Mouse (Mus musculus) v-Abl transformed pro-B cells (cell line): ENCODE measurements around the gene Tpx2.

Experiments used
- in situ Hi-C, 2 experiments: fragments of 400-800 bp; cut with MboI; formaldehyde crosslinking; loops; one replicate each; pipeline ENCODE4 v1.15.1; 2025; ENCODE audit not compliant: unreplicated experiment in 2 of 2

Tpx2 gene

DNA sequence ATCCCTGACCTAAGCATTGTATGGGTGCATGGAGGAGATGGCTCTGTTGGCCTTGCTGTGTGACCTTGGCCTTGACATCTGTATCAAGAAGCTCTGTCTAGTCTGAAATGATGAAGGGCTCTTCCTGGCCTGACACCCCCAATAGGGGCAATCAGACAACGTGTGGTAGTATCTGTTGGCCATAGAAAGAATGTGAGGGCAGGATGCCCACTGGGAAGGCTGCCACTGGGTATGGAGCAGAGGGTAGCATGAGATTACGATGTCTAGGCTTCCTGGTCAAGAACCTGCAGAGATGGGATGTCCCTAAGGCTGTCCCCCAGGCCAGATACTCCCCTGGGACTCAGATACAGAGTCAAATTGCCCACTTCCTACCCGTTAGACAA is 81.2 kb downstream of the Tpx2 start:
- in situ Hi-C loops = no loop called here

GRCm38 (mm10) chr2:152930276-152930675 is 82.5 kb downstream of the Tpx2 start:
- in situ Hi-C loops = loop anchor here (10.0 kb wide), 2 partner anchors 245 to 315 kb away; partner anchors contain the start of gene Mcts2 (in 1 of the 2)

DNA sequence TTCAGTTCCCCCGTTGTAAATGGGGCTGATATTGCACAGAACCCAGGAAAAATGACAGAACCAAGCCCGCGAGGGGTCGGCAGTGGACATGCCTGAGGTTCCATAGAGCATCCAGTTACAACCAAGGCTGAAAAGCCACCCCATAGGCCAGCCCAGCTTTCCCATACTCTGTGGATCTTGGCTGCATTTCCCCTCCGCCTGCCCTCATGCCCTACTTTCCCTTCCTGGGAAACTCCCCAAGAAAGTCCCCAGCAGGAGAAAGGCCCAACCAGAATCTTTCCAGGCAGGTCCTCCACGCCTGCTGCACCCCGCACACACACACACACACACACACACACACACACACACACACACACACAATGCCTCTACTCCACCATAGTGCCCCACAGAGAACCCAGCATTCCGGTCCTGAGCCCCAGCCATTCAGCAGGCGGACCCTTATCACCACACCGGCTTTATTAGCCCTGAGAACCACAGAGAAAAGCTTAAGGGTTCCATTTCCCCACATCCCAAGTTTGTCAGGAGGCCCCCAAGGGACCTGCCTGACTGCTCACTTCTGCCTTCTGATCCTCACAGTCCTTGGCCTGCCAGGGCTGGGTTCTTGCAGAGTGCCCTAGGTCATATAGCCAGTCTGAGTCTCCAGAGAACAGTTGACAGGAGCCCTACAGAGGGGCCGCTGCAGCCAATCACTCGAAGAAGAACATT is 83.8 kb downstream of the Tpx2 start:
- in situ Hi-C loops = loop anchor here (10.0 kb wide), 2 partner anchors 247 to 317 kb away; partner anchors contain the start of gene Mcts2 (in 1 of the 2)

- in situ Hi-C loops = loop anchor here (10.0 kb wide), 2 partner anchors 248 to 318 kb away; partner anchors contain the start of gene Mcts2 (in 1 of the 2)
Observed at GRCm38 (mm10) chr2:152933048-152933447, 85.3 kb downstream of the Tpx2 start, which contains the start of gene Foxs1. Foxs1 (minus strand) TSS chr2:152933208.

DNA sequence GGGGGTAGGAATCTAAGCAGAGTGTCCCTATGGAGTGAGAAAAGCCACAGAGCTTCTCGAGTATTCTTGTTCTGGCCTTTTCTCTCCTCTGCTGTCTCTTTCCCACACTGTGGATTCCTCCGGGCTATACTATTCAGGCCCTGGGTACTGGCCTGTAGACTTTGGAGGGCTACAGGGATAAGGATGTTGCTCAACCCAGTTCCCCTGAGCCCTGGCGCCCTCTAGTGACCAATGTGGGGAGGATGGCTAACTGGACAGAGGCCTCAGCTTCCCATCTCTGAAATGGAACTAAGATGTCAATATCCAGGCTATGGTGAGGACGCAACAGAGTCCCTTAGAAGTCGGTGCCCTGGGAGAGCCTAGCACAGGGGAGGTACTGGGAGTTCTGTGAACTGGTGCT is 85.8 kb downstream of the Tpx2 start:
- in situ Hi-C loops = loop anchor here (10.0 kb wide), 2 partner anchors 249 to 319 kb away; partner anchors contain the start of gene Mcts2 (in 1 of the 2)

GRCm38 (mm10) chr2:152939846-152940245 is 92.1 kb downstream of the Tpx2 start:
- in situ Hi-C loops = loop anchor here (10.0 kb wide), 2 partner anchors 255 to 325 kb away; partner anchors contain the start of gene Mcts2 (in 1 of the 2)

- in situ Hi-C loops = no loop called here
Observed at GRCm38 (mm10) chr2:152941106-152941505, 93.3 kb downstream of the Tpx2 start.

DNA sequence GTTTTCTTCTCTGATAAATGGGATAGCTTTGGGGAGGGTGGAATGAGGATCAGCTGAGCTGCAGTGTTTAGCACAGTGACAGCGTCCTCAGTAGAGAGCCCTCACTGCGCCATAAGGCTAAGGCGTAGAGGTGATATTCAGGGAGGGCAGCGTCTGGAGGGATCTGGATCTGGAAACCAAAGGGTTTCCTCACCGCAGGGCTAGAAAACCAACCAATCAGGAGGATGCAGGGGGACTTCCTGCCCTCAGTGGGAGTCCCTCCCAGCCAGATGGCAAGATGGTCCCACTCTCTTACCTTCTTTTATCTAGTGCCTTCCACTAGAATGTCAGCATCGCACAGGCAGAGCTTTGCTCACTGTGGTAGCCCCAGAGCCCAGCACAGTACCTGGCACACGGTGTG is 94.0 kb downstream of the Tpx2 start:
- in situ Hi-C loops = no loop called here

DNA sequence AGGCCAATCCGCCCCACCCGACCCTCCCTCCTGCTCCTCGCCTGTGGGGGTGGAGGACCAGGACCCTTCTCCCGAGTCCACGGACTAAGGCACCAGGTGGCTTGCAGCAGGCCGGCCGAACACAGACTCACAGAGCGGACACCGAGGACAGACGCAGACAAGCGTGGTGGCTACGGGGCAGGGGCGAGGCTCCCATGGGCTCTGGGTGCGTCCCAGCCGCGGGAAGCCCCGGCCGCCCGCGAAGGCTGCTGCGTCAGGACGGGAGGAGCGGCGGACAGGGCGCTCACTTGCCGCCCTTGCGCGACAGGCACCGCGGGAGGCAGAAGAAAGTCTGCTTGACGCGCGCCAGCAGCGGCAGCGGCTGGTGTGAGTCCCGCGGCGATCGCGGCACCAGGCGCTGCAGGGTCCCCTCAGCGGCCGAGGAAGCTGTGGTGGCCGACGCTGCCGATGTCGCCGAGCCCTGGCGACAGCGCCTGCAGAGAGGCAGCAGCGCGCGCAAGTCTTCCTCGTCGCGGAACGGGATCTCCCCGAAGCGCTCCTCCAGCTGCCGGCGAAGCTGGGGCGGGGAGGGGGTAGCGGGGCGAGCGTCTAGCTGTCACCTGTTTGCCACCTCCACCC is 95.2 kb downstream of the Tpx2 start:
- in situ Hi-C loops = no loop called here

GRCm38 (mm10) chr2:152943568-152943967 is 95.8 kb downstream of the Tpx2 start:
- in situ Hi-C loops = no loop called here

- in situ Hi-C loops = no loop called here
Observed at GRCm38 (mm10) chr2:152944013-152944412, 96.2 kb downstream of the Tpx2 start.
